ENCODE assay signal across 16 mouse cellular contexts in genomic region chr9:116177108-116177507, GRCm38 (mm10).
"Had no signal": no experiment of that assay in that cellular context is flagged by ENCODE, and none has a peak within 500 bp of the region (broad histone marks: within the 10 kb centered on the region; RNA-seq: fewer than 3 reads in every experiment).

No protein-coding gene starts in this region.

- DNase-seq: heart, postnatal 10 days; heart, postnatal 14 days; heart, postnatal 36 days; heart, postnatal 4 days; kidney, adult 11 months; kidney, adult 18-20 months; kidney, adult 2 months; kidney, adult 8-10 months; kidney, adult 9 months; kidney, postnatal 10 days; kidney, postnatal 14 days; kidney, postnatal 25 days; kidney, postnatal 36 days; kidney, postnatal 4 days; layer of hippocampus, adult 9-11 months; layer of hippocampus, postnatal 36 days had no signal
